Mouse (Mus musculus) intestine, embryonic 16.5 days (tissue): ENCODE data around the gene Wwc1. TPM values are rescaled to one million over a fixed set of nuclear protein-coding genes. Genes with fewer than 3 reads are reported as not detected.

Source experiments
- ATAC-seq: fragments of 200-750 bp; cut with Nextera tagmentation; 2 replicates; pipeline ENCODE4 v1.8.0; 2017; ENCODE audit warnings: moderate TSS enrichment, moderate library complexity
- H3K27ac ChIP-seq: fragments of 300-500 bp; sonication (generic); 2 replicates; pipeline ENCODE4 v1.5.1; 2014; ENCODE audit warnings: mild to moderate bottlenecking, low read length
- H3K27me3 ChIP-seq: fragments of 300-500 bp; sonication (generic); replicated peaks from 2 replicates; pipeline ENCODE4 v1.6.1; 2014; ENCODE audit warnings: low read length, control low read depth, mixed read lengths; ENCODE audit not compliant: control insufficient read depth, insufficient read depth
- H3K36me3 ChIP-seq: fragments of 300-500 bp; sonication (generic); 2 replicates; pipeline ENCODE4 v1.6.1; 2014; ENCODE audit warnings: low read length, control low read depth; ENCODE audit not compliant: control insufficient read depth, insufficient read depth
- H3K4me1 ChIP-seq: fragments of 300-500 bp; sonication (generic); 2 replicates; pipeline ENCODE4 v1.6.1; 2014; ENCODE audit warnings: low read length, control low read depth, mixed read lengths; ENCODE audit not compliant: control insufficient read depth, insufficient read depth
- H3K4me2 ChIP-seq: fragments of 300-500 bp; sonication (generic); 2 replicates; pipeline ENCODE4 v1.6.1; 2014; ENCODE audit warnings: low read depth, low read length, control low read depth
- H3K4me3 ChIP-seq: fragments of 300-500 bp; sonication (generic); 2 replicates; pipeline ENCODE4 v1.5.1; 2014; ENCODE audit warnings: mild to moderate bottlenecking, low read length
- H3K9ac ChIP-seq: fragments of 300-500 bp; sonication (generic); 2 replicates; pipeline ENCODE4 v1.6.1; 2014; ENCODE audit warnings: low read depth, low read length
- H3K9me3 ChIP-seq: fragments of 300-500 bp; sonication (generic); 2 replicates; pipeline ENCODE4 v1.6.1; 2016; ENCODE audit warnings: low read length, control low read depth; ENCODE audit not compliant: control insufficient read depth
- WGBS: fragments of 180-500 bp; shearing (Covaris S2); extraction: QIAGEN DNeasy Blood & Tissue Kit; methylation state at CpG from one replicate; pipeline ENCODE4 v1.1.7; 2014; 5-methylcytosine and 5-hydroxymethylcytosine counted together
- polyA plus RNA-seq: library from polyadenylated mRNA; unstranded; fragments of >200 nt; fragmentation: Nextera tagmentation; extraction: Ambion mirVana; gene quantifications from 2 replicates; pipeline ENCODE4 v1.2.1, GENCODE M21; 2015

Wwc1 gene
- polyA plus RNA-seq, 1 experiment from 2014 or later, result 9.0 TPM

DNA sequence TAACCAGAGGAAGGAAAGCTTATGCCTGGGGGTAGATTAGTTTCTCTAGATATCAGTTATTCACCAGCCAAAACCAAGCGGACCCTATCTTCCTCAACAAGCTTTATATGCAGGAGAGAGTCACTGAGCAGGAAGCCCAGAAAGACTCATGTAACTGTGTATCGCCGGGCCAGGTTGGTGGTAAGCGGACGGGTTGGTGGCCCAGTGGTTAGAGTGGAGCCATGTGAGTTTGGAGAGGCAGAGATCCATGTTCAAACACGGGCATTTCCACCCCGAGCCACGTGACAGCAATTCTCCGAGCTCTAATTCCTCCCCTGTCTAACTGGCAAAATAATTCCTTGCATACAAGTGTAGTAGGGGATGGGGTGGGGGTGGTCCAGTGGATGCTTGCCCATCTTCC lies 32.4 kb downstream of the Wwc1 start:
- Histone ChIP-seq H3K36me3 (no peaks in the 10 kb centered on the region), H3K27ac (peak overlapping the region; percentile 43; the same call in 1 of the 2 replicates), H3K9me3 (no peaks in the 10 kb centered on the region), H3K4me1 (peaks cover 40% of the 10 kb centered on the region), H3K9ac (no peak overlapping the region), H3K4me2 (no peak overlapping the region), H3K4me3 (no peak overlapping the region), H3K27me3 (no peaks in the 10 kb centered on the region)
- 72% methylated on average over 9 of the region's 9 CpGs for WGBS
- ATAC-seq, result no peak

DNA sequence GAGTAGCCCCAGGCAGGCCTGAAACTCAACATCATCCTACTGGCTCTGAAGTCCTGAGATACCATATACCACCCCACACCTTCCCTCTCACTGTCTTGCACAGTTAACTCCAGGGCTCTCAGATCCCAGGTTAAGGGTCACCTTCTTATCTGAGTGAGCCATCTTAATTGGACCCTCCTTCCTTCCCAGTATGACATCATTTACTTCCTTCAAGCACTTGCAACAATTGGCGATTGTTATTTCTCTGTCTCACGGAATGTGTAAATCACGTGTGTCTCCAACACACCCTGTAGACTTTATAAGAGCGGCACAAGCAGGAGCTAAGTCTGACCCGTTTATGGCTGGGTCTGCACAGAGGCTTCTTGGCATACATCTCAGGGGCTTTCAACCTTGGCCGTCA lies 35.1 kb downstream of the Wwc1 start:
- peak; percentile 90 for ATAC-seq
- H3K9ac ChIP-seq, result no peak overlapping the region
- peak overlapping the region; percentile 57 for H3K27ac ChIP-seq
- H3K4me3 ChIP-seq, result no peak overlapping the region
- H3K9me3 ChIP-seq, result no peaks in the 10 kb centered on the region
- no peaks in the 10 kb centered on the region for H3K36me3 ChIP-seq
- no peaks in the 10 kb centered on the region for H3K27me3 ChIP-seq
- peak overlapping the region; percentile 19; the same call in 1 of the 2 replicates for H3K4me2 ChIP-seq
- H3K4me1 ChIP-seq, result peaks cover 28% of the 10 kb centered on the region
- WGBS, result 33% methylated on average over 6 of the region's 6 CpGs

DNA sequence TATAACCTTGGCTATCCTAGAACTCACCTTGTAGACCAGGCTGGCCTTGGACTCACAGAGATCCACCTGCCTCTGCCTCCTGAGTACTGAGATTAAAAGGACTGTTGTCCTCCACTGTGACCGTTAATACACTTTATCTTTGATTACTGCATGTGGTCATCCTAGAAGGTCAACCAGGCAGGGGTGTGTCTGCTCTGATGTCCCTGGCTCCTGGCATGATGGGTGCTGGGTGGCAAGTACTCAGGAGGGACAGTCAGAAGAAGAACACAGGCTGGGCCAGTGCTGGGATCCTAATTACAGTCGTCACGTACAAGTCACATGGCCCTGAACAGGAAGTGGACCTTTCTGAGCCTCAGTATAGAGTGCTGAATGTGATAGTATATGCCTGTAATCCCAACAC lies 38.7 kb downstream of the Wwc1 start:
- peak; percentile 16; the same call in 1 of the 2 replicates for ATAC-seq
- Histone ChIP-seq H3K4me3 (no peak overlapping the region), H3K9me3 (no peaks in the 10 kb centered on the region), H3K36me3 (no peaks in the 10 kb centered on the region), H3K27ac (no peak overlapping the region), H3K9ac (no peak overlapping the region), H3K4me2 (no peak overlapping the region), H3K4me1 (peaks cover 12% of the 10 kb centered on the region), H3K27me3 (no peaks in the 10 kb centered on the region)
- WGBS, result 75% methylated on average over 3 of the region's 3 CpGs

DNA sequence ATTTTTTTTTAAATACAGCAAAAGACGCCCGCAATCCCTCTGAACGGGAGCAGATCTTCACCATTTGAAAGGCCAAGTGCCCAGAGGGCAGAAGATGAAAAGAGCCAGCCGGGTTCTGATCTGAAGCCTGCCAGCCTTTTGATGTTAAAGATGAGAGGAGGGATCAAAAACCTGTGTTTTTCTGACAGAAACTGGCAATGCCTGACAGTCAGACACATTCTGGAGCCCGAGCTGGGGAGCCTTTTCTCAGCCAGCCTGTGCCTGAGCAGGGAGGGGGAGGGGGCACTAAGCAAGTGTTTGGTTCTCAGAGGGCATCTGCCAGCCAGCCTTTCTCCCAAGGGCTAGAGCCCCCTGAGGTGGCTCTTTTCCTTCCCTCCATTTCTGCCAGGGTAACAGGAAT lies 39.3 kb downstream of the Wwc1 start:
- H3K27ac ChIP-seq, result no peak overlapping the region
- no peak overlapping the region for H3K4me2 ChIP-seq
- no peaks in the 10 kb centered on the region for H3K9me3 ChIP-seq
- H3K9ac ChIP-seq, result no peak overlapping the region
- 54% methylated on average over 5 of the region's 5 CpGs for WGBS
- no peaks in the 10 kb centered on the region for H3K36me3 ChIP-seq
- no peaks in the 10 kb centered on the region for H3K27me3 ChIP-seq
- no peak overlapping the region for H3K4me3 ChIP-seq
- ATAC-seq, result no peak
- H3K4me1 ChIP-seq, result peaks cover 12% of the 10 kb centered on the region

DNA sequence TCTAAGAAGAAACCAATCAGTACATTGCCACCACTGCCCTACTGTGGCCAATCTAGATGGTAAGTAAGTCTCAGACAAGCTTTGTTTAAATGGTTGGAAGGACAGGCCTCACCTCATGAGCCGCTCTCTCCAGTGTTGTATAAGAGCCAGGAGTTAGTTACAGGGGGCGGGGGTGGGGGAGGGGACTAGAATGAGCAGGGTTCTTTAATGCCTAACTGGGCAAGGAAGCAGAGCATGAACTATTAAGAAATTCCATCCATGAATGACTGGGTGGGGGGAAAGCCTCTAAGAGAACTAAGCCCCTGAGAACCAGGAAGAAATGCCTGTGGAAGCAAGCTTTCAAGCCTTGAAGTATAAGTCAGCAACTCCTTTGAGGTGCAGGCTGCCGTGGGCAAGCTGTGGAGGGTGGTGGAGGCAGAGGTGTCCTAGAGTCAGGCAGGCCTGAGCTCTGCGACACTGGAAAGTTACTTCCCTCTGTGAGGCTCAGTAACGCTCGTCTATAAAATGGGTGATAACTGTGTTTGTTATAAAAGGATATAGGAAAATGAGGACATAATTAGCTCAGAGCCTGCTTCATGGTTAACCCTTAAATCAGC lies 41.4 kb downstream of the Wwc1 start:
- no peak overlapping the region for H3K9ac ChIP-seq
- H3K36me3 ChIP-seq, result no peaks in the 10 kb centered on the region
- 43% methylated on average over 6 of the region's 6 CpGs for WGBS
- no peaks in the 10 kb centered on the region for H3K27me3 ChIP-seq
- H3K27ac ChIP-seq, result no peak overlapping the region
- ATAC-seq, result no peak
- peaks cover 5% of the 10 kb centered on the region for H3K4me1 ChIP-seq
- H3K9me3 ChIP-seq, result no peaks in the 10 kb centered on the region
- H3K4me2 ChIP-seq, result no peak overlapping the region
- no peak overlapping the region for H3K4me3 ChIP-seq

DNA sequence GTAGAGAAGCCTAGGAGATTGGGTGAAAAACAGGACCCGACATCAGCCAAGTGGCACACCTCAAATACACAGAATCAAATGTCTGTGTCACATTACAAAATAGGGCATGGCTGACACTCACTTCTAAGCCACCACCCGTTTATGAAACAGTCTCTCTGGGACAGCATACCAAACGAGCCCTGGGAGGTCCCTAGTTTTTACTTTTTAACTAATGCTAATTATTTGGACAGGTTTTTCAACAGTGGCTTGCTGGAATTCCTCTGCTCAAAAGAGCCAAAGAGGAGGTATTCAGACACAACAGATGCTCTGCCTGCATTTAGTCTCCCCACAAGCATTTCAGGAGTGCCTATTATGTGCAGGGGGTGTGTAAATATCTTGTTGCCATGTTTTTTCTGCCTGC lies 44.7 kb downstream of the Wwc1 start:
- WGBS, result 60% methylated on average over 3 of the region's 3 CpGs
- ATAC-seq, result no peak
- Histone ChIP-seq H3K4me3 (no peak overlapping the region), H3K36me3 (no peaks in the 10 kb centered on the region), H3K27ac (no peak overlapping the region), H3K9me3 (no peaks in the 10 kb centered on the region), H3K27me3 (no peaks in the 10 kb centered on the region), H3K4me2 (no peak overlapping the region), H3K4me1 (peaks cover 18% of the 10 kb centered on the region), H3K9ac (no peak overlapping the region)

DNA sequence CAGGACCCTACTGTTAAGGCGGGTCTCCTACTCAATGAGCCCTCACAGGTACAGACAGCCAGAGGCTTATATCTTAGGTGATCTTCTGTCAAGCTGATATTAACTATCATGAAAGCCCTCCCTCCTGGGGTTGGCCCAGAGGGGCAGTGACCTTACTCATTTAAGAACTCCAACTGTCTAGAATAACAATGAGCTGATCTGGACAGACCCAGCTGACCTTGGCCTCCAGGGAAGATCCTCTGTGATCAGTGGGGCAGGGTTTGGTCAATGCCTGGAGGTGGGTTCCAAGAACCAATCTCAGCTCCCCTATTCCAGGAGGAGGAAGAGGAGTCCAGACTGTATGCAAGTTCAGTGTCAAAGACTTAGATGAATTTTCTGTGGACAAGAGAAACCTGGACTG lies 45.2 kb downstream of the Wwc1 start:
- WGBS, result 93% methylated on average over 1 of the region's 1 CpGs

DNA sequence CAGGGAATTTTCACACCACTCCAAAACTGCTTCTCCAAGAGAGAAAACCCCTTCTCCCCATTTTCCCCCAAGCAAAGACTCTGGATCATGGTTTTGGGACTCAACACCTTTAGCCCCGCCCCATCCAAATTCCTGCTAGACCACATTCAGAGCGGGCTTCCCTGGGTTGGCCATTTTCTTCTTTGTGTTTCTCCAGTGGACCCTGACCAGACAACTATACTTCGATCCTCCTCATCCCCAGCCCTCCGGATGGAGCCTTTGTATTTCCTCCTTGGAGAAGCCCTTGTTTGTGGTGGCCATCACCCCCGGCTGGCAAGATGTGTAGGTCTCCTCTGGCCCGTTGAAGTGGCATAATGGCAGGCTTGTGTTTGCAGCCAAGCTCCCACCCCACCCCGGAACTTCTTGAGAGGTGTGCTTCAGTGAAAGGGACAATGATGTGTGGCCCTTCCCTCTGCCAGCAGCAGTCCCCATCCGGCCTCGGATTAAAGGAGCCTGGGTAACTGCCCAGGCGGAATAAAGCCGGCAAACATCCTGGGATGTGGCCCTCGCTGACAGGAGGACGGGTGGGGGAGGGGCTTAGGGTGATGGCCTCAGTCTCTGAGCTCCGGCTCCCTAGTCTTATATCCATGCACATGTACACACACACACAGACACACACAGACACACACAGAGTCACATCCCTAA lies 46.8 kb downstream of the Wwc1 start:
- Histone ChIP-seq H3K9ac (no peak overlapping the region), H3K27me3 (no peaks in the 10 kb centered on the region), H3K27ac (no peak overlapping the region), H3K36me3 (no peaks in the 10 kb centered on the region), H3K4me2 (no peak overlapping the region), H3K9me3 (no peaks in the 10 kb centered on the region), H3K4me3 (no peak overlapping the region), H3K4me1 (peaks cover 16% of the 10 kb centered on the region)
- WGBS, result 23% methylated on average over 14 of the region's 14 CpGs
- peak; percentile 19; the same call in 1 of the 2 replicates for ATAC-seq

More for the DNA sequence above, 45.2 kb downstream of the Wwc1 start:
- no peaks in the 10 kb centered on the region for H3K36me3 ChIP-seq
- no peaks in the 10 kb centered on the region for H3K27me3 ChIP-seq
- H3K4me2 ChIP-seq, result no peak overlapping the region
- no peak overlapping the region for H3K9ac ChIP-seq
- ATAC-seq, result no peak
- H3K4me3 ChIP-seq, result no peak overlapping the region
- H3K9me3 ChIP-seq, result no peaks in the 10 kb centered on the region
- no peak overlapping the region for H3K27ac ChIP-seq
- H3K4me1 ChIP-seq, result peaks cover 20% of the 10 kb centered on the region

DNA sequence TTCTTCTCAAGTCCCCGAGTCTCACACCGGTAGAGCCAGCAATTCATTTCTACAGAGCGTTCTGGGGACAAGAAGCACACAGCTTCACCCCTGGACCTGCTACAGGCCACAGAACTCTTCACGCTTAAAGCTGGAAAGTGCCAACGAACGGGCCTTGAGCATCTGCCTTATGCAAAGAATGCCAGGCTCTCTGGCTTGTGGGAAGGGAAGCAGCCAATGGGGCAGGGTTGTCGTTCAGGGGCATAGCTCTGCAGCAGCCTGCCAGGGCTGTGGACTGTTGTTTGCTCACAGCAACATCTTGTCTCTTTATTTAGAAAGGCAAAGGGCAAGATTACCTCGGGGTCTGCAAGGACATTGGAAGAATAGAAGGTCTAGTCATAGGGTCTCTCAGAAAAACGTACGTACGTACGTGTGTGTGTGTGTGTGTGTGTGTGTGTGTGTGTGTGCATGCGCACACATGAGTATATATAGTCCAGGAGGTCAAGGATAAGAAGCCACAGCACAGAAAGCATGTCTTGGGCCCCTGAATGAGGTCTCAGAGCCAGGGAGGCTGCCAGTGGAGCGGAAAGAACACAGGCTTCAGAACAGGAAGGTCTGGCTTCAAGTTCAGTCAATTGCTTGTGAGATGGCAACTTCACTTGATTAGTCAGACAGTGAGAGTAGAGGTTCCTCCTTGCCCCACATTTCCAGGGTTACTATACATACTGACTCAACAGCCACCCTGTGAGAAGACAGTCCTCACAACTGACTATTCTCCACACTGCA lies 48.0 kb downstream of the Wwc1 start:
- no peak overlapping the region for H3K4me2 ChIP-seq
- H3K9ac ChIP-seq, result no peak overlapping the region
- no peaks in the 10 kb centered on the region for H3K9me3 ChIP-seq
- H3K27ac ChIP-seq, result no peak overlapping the region; the same call in 1 of the 2 replicates
- H3K4me1 ChIP-seq, result peaks cover 16% of the 10 kb centered on the region
- no peaks in the 10 kb centered on the region for H3K27me3 ChIP-seq
- no peak overlapping the region for H3K4me3 ChIP-seq
- H3K36me3 ChIP-seq, result no peaks in the 10 kb centered on the region
- ATAC-seq, result 0 out of 2 replicates have a peak, but pooled peaks have one; percentile 16
- 74% methylated on average over 14 of the region's 14 CpGs for WGBS
